Mouse (Mus musculus): ENCODE data around the gene Mtmr12. TPM values are rescaled to one million over a fixed set of nuclear protein-coding genes. Genes with fewer than 3 reads are reported as not detected.

The Mtmr12 gene
- total RNA-seq, 2 experiments from 2014 or later, result 12.7 to 13.1 TPM

GRCm38 (mm10) chr15:12263056-12263455, 58.2 kb downstream of the Mtmr12 start:
- DNase-seq, result no peak
- intact Hi-C loops (cut with DNase I), result no loop called here

GRCm38 (mm10) chr15:12266460-12266859, 61.6 kb downstream of the Mtmr12 start:
- intact Hi-C loops (cut with DNase I), result loop anchor here (5.0 kb wide), 2 partner anchors 174 to 294 kb away; no protein-coding TSS in a partner anchor
- no peak for DNase-seq

- DNase-seq, result peak; percentile 76 to 84
- intact Hi-C loops (cut with DNase I), result loop anchor here (2.0 to 5.0 kb wide), 3 partner anchors 71 to 296 kb away; no protein-coding TSS in a partner anchor
Observed at GRCm38 (mm10) chr15:12268021-12268420, 63.2 kb downstream of the Mtmr12 start.

- intact Hi-C loops (cut with DNase I), result loop anchor here (5.0 kb wide), 1 partner anchor 101 kb away; no protein-coding TSS in a partner anchor
- DNase-seq, result no peak
Observed at GRCm38 (mm10) chr15:12271340-12271739, 66.5 kb downstream of the Mtmr12 start.

- DNase-seq, result no peak
- intact Hi-C loops (cut with DNase I), result loop anchor here (5.0 kb wide), 1 partner anchor 99 kb away; no protein-coding TSS in a partner anchor
Observed at GRCm38 (mm10) chr15:12273325-12274052, 68.7 kb downstream of the Mtmr12 start.

- intact Hi-C loops (cut with DNase I), result loop anchor here (5.0 kb wide), 1 partner anchor 98 kb away; no protein-coding TSS in a partner anchor
Observed at GRCm38 (mm10) chr15:12274053-12274769, 69.4 kb downstream of the Mtmr12 start.

GRCm38 (mm10) chr15:12275091-12275623, 70.3 kb downstream of the Mtmr12 start:
- DNase-seq, result no peak
- intact Hi-C loops (cut with DNase I), result no loop called here

More at GRCm38 (mm10) chr15:12274053-12274769, 69.4 kb downstream of the Mtmr12 start:
- no peak for DNase-seq

- intact Hi-C loops (cut with DNase I), result no loop called here
- no peak for DNase-seq
Observed at GRCm38 (mm10) chr15:12279816-12280215, 75.0 kb downstream of the Mtmr12 start.

GRCm38 (mm10) chr15:12284794-12285534, 80.1 kb downstream of the Mtmr12 start:
- intact Hi-C loops (cut with DNase I), result no loop called here
- peak in 1 of 2 experiments; percentile 19 for DNase-seq

- DNase-seq, result no peak
Observed at GRCm38 (mm10) chr15:12285535-12285809, 80.6 kb downstream of the Mtmr12 start.

GRCm38 (mm10) chr15:12290330-12290729, 85.5 kb downstream of the Mtmr12 start:
- intact Hi-C loops (cut with DNase I), result no loop called here
- DNase-seq, result no peak

More at GRCm38 (mm10) chr15:12285535-12285809, 80.6 kb downstream of the Mtmr12 start:
- intact Hi-C loops (cut with DNase I), result no loop called here

- intact Hi-C loops (cut with DNase I), result no loop called here
- no peak for DNase-seq
Observed at GRCm38 (mm10) chr15:12291757-12292156, 86.9 kb downstream of the Mtmr12 start.

- no peak for DNase-seq
- intact Hi-C loops (cut with DNase I), result no loop called here
Observed at GRCm38 (mm10) chr15:12296228-12296627, 91.4 kb downstream of the Mtmr12 start.

GRCm38 (mm10) chr15:12298231-12298737, 93.5 kb downstream of the Mtmr12 start:
- intact Hi-C loops (cut with DNase I), result no loop called here

GRCm38 (mm10) chr15:12301771-12302170, 96.9 kb downstream of the Mtmr12 start:
- DNase-seq, result no peak
- intact Hi-C loops (cut with DNase I), result no loop called here

More at GRCm38 (mm10) chr15:12298231-12298737, 93.5 kb downstream of the Mtmr12 start:
- no peak for DNase-seq

GRCm38 (mm10) chr15:12306188-12307071, 101.6 kb downstream of the Mtmr12 start:
- DNase-seq, result peak in 1 of 2 experiments; percentile 17
- intact Hi-C loops (cut with DNase I), result no loop called here

- intact Hi-C loops (cut with DNase I), result no loop called here
Observed at GRCm38 (mm10) chr15:12307114-12307513, 102.3 kb downstream of the Mtmr12 start.

GRCm38 (mm10) chr15:12308539-12308938, 103.7 kb downstream of the Mtmr12 start:
- intact Hi-C loops (cut with DNase I), result no loop called here

More at GRCm38 (mm10) chr15:12307114-12307513, 102.3 kb downstream of the Mtmr12 start:
- DNase-seq, result no peak

GRCm38 (mm10) chr15:12310676-12311075, 105.8 kb downstream of the Mtmr12 start:
- intact Hi-C loops (cut with DNase I), result no loop called here
- DNase-seq, result no peak

More at GRCm38 (mm10) chr15:12308539-12308938, 103.7 kb downstream of the Mtmr12 start:
- no peak for DNase-seq
